Mouse (Mus musculus): Measurements from ENCODE around the gene Snx17.

DNA sequence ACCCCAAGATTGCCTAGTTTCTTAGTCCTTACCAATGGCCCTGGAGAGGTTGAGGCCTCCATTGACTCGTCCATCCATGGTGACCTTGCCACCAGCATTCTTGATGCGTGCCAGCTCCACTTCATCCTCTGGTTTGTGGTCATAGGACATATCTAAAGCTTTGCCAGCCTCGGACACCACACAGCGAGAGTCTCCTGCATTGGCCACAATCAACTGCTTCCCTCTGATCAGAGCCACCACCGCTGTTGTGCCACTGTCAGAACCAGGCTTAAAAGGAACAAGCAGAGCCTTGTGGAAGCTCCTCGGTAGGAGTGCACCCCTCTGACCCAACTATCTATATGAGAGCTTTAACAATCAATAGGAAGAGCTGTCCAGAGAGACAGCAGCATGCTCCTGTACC lies 11.4 kb downstream of the Snx17 start:
- no peak for TF ChIP-seq CTCF (IDR thresholded peaks at IDR 0.05; ENCODE audit: extremely low read depth, insufficient read depth, low read length)
- TF ChIP-seq POLR2A (IDR thresholded peaks at IDR 0.05; ENCODE audit: extremely low read depth, insufficient read depth, low read length) = no peak
